Mouse (Mus musculus) monocyte, adult 2 months (primary cell): ENCODE results near the gene Vmn1r155.
"Not testable (repeated sequence)": the region's sequence is repeated elsewhere in the genome, so short reads cannot be mapped to it uniquely, and the experiment has no call there.

Source experiments
- DNase-seq, 2 experiments: peaks; one replicate each; pipeline ENCODE4 v3.0.0; 2022; ENCODE audit warnings: low spot score in 2 of 2, low read depth in 1 of 2

The Vmn1r155 gene

DNA sequence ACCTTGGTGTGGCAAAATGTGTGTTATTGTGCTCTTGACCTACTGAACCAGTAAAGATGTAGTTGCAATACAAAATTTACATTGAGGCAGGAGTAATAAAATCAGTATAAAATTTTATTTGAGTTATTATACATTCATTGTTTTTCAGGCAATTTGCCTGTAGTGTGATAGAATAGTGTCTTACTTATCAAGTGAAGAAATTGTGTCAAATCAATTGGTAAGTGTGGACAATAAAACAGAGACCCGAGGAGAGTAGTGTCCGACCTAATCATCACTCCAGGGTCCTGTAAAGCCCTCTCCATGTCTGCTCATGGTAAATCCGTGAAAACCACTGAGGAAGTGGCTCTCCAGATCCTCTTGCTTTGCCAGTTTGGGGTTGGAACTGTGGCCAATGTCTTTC, at the start of gene Vmn1r155:
TSS of gene Vmn1r155 (plus strand) at position 301 of the 400 bp plus-strand sequence.
- not testable (repeated sequence) for DNase-seq

DNA sequence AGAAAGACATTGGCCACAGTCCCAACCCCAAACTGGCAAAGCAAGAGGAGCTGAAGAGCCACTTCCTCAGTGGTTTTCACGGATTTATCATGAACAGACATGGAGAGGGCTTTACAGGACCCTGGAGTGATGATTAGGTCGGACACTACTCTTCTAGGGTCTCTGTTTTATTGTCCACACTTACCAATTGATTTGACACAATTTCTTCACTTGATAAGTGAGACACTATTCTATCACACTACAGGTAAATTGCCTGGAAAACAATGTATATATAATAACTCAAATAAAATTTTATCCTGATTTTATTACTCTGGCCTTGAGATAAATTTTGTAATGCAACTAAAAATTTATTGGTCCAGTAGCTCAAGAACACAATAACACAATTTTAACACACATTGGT, 34.4 kb downstream of the Vmn1r155 start, which contains the start of gene Gm8693:
TSS of gene Gm8693 (minus strand) at position 101 of the 400 bp plus-strand sequence.
- not testable (repeated sequence) for DNase-seq
